Mouse (Mus musculus) embryo, embryonic 10 days (tissue): ENCODE measurements at regions not wholly inside any gene's neighbourhood (a gene's known extent, or its start where the extent isn't known, plus 50 kb on each side); places are given as distances from the start of the nearest gene placed in this dataset.
"Not testable (repeated sequence)": the region's sequence is repeated elsewhere in the genome, so short reads cannot be mapped to it uniquely, and the experiment has no call there.

Experiments used
- DNase-seq: peaks from one replicate; pipeline ENCODE4 v3.0.0-alpha.2; 2015; ENCODE audit warnings: low spot score

- DNase-seq = no peak
Measured at GRCm38 (mm10) chr12:49084505-49084904, 298.0 kb upstream of the Foxg1 start.

- no peak for DNase-seq
Measured at GRCm38 (mm10) chr12:49086076-49086475, 296.4 kb upstream of the Foxg1 start.

DNA sequence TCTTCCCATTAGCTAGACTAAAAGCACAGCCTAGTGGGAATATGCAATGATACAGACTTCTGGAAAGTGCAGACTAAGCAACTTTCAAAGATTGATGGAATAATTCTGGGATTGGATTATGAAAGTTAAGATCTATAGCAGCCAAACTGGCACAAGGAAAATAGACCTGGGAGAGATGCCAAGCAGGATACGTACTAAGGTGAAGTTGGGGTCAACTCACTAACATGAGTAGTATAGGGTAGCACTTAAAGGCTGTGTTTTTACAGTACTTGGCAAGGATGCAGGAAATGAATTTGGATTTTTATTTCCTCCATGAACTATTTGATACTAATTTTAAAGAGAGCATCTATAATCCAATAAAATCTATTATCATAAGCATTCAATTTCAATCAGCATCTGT, 292.3 kb upstream of the Foxg1 start:
- no peak for DNase-seq

DNA sequence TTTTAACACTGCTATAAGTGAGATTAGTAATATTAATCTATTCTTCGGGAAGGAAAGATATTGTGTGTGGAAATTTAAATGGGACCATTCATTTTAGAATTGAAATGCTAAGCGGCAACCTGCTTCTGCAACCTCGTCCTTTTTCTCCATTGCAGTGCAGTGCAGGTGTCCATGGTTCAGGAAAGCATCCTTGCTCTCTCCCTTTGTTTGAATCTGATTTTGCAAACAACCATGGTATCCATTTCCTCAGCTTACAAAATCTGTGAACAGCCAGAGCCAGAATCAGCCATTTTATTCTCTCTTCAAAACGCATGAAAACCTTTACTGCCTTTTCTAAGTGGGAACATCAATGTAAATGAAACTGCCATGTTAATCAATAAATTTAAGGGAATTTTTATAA, 276.5 kb upstream of the Foxg1 start:
- no peak for DNase-seq

- DNase-seq = peak; percentile 39
Measured at GRCm38 (mm10) chr12:49106399-49107382, 275.8 kb upstream of the Foxg1 start.

DNA sequence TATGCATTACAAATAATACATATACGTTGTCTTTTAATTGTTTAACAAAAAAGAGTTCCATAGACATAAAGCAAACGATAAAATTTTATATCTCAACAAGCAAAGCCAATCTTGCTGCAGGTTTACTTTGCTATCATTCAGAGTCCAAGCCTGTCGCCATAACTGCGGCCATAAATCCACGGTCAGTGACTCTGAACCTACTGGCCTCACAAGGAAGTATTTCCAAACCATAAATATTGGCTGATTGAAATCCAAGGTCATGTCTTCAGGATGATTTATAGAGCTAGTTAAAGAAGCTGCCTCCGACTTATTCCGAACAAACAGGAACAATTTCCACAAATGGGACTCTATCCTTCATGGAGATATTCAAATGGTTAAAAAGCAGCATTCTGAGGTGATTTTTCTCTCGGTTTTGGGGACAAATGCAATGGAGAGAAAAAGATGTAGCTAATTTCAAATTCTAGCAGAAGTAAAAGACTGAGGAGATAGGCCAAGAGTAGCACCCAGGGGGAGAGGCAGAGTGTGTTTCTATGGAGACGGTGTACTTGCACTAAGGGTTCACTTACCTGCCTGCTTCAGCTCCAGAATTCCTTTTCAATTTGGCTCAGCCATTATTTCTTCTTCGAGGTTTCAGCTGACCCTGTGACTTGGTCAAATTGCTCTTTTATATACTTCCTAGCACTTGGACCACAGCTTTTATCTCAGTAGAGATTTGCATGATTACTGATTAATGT, 274.9 kb upstream of the Foxg1 start:
- no peak for DNase-seq

DNA sequence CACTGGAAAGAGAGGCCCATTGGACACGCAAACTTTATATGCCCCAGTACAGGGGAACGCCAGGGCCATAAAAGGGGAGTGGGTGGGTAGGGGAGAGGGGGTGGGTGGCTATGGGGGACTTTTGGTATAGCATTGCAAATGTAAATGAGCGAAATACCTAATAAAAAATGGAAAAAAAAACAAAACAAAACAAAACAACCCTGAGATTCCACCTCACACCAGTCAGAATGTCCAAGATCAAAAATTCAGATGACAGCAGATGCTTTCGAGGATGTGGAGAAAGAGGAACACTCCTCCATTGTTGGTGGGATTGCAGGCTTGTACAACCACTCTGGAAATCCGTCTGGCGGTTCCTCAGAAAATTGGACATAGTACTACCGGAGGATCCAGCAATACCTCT, 251.4 kb upstream of the Foxg1 start:
- DNase-seq = not testable (repeated sequence)

- peak; percentile 75 for DNase-seq
Measured at GRCm38 (mm10) chr12:49170097-49170496, 212.4 kb upstream of the Foxg1 start.

- DNase-seq = peak; percentile 32
Measured at GRCm38 (mm10) chr12:49171014-49171677, 211.3 kb upstream of the Foxg1 start.

GRCm38 (mm10) chr12:49191348-49191747, 191.1 kb upstream of the Foxg1 start:
- DNase-seq = no peak

DNA sequence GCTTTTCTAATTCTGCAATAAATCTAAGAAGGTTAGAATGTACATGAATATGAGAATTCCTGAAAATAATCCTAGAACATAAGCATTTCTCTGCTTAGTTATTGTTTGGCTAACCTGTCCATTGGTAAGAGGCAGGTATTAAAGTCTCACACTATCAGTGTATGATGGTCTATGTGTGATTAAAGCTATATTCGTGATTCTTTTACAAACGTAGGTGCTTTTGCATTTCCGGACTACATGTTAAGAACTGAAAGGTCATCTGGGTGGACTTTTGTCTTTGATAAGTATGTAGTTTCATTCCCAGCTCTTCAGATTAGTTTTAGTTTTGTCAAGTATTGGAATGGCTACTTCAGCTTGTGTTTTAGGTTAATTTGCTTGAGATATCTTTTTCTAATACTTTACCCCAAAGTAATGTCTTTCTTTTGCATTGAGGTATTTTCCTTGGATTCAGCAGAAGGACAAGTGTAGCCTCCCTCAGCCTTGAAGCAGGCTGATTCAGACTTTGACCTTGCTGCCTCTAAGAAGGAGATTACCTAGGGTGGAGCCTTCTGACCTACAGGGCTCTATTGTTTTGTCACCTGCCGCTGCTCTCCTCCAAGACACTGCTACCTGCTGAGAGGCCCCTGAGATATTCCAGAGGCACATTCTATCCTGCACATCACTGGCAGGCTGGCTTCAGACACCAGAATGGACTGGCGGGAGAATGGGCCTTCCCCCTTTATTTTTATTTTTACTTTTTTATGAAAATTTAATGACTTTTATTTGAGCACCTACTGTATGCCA, 148.7 kb upstream of the Foxg1 start:
- no peak for DNase-seq
